Mouse (Mus musculus) embryo, embryonic 11.5 days (tissue): ENCODE data around the gene Pi4k2a.
A peak's percentile ranks its signal among the peaks of the same experiment; 100 is the strongest.

Experiments used
- DNase-seq: peaks from one replicate; pipeline ENCODE4 v3.0.0-alpha.2; 2012; ENCODE audit warnings: low read depth, low spot score

Gene Pi4k2a

DNA sequence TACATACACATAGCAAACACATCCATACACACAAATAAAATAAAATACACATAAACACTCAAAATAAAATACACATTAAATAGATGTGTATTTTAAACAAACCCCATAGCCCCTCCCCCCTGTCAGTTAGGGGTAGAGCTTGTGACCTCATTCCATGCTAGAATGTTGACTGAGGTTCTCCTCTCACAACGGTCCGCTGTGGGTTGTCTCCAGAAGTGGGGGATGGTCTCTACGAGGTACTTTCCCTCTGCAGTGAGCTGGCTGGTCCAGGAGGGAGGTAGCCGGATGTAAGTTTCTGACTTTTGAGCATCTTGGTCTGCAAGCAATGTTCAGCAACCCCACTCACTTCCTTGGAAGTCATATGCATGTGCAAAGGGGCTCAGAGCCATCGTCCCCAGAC is 73.5 kb downstream of the Pi4k2a start, which contains the start of gene Zfyve27:
Gene Zfyve27 (plus strand): TSS at position 188 of the 400 bp plus-strand sequence.
- DNase-seq = no peak

DNA sequence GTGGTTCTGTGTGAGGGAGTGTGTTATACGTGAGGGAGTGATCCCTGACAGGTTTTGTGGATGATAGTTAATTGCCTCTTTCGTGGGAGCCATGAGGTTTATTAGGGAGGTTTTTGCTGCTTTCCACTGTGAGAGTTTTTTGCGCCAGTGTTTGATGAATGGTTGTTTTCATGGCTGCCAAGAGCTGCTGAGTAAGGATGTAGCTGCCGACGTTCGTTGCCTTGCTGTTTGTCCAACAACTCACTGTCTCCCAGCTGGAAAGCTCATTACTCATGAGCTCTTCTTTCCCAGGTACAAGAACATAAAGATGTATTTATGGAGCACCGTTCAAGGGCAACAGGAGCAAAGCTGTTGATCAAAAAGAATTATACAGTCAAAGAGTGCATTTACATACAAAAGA is 73.9 kb downstream of the Pi4k2a start:
- no peak for DNase-seq

DNA sequence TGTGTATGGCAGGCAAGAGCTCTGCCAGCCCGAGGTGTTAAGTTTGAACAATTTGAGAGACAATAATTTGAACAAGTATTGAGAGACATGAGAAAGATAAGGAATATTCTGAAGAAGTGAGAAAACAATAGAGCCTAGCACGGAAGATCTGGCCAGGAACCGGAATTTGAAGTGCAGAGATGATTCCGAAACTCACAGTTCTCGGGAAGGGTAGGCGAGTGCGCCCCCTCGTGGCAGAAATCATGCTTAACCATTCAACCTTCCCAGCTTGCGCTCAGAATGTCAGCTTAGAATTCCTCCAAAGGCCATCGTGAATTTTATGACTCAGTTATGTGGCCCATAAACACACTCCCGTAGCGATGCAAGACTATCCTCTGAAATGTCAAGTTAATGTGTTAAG is 75.9 kb downstream of the Pi4k2a start:
- DNase-seq = peak; percentile 74

DNA sequence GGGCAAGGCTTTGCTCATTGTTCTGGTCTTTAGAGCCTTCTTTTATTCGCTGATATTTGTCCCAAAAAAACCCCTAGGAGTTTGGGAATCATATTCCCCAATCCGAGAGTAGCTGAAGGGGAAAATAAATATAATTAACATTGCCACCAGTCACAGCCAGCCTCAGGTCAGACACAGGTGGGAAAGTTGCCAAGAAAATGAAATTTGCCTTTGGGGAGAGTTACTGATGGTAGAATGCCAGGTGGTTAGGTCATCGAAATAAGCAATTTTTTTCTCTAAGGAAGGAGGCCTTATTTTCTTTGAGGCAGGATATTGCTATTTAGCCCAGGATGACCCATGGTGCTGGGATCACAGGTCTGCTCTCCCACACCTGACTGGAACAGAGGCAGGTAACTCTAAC is 76.5 kb downstream of the Pi4k2a start:
- DNase-seq = no peak

DNA sequence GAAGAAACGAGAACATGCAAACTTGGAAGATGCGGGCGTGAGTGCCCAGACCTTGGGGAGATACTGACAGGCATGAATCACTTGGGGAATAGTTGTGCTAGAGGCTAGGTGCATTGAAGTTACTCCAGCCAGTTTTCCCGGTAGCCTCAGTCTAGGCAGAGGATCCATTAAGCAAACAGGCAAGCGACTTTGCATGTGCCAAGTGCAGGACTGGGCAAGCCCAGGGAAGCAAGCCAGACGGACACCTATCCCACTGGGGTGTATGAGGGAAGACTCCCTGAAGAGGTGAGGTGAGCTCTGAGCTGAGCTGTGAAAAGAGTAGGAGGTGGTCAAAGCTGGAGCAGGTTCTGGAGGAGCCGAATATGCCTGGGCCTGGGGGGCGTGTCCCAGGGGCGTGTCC is 77.2 kb downstream of the Pi4k2a start:
- no peak for DNase-seq

DNA sequence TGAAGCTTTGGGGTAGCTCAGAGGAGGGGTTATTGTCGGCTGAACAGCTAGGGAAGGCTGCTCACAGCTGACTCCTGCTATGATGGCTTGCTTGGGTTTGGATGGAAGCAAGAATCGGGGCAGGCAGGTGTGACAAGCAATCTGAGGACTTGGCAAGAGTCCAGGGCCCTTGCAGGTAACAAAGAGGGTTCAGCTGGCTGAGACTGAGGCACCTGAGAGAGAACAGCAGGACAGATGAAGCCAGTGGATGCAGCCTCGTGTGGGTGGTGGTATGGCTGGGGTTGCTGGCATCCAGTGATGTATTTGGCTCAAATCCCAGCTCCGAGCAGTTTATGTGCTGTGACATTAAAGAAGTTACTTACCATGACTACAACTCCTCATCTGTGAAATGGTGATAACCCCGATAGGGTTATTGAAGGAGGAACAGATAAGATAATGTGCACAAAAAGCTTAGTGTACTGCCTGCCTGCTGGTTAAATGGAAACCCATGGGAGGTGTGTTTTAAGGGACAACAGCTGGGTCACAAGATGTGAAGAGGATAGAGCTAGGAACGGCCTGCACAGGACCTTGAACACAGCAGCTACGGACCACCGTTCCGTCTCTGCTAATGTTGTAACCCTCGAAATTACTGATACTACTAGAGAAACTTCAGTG is 79.2 kb downstream of the Pi4k2a start:
- no peak for DNase-seq

DNA sequence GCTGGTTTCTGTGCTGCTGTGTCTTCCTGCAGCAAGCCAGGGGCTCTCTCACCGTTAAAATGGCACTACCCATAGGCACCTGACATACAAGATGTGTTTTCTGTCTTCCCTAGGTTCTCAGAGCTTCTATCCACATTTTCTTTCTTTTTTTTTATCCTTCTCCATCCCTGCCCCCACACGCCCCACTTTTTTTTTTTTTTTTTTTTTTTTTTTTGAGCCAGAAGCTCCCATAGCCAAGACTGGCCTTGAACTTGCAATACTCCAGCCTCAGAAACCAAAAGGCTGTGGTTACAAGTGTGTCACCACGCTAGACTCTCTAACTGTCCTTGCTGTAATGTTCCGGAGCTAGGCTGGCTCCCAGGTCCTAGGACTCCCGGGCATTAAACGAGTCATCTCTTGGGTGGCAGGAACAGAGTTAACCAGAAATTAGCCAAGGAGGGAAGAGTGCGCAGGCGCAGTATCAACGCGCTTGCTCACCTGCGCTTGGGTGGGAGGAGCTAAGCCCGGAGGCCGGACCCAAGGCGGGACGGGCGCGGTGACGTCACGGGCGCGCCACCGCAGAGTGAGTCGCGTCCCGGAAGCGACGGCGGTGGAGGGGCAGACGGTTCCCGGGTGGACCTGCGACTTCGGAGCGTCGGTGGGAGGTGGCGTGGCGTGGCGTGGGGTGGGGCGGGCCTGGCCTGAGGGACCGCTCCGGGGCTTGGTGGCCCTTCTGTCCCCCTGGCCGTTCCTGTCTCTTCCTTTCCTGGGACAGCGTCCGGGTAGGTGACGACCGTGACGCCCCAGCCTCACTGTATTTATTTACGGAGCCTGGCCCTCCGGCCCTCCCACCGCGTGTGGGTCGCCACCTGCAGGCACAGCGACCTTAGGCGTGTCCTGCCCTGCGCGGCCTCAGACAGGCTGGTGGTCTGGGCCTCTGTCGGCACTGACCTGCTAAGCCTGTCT is 80.0 kb downstream of the Pi4k2a start:
- DNase-seq = peak; percentile 90
